Mouse (Mus musculus) kidney, postnatal 36 days (tissue): ENCODE measurements around the gene Trio.

Experiments
- DNase-seq, 2 experiments: peaks; one replicate each; pipeline ENCODE4 v3.0.0; 2021 to 2022; ENCODE audit warnings: mixed read lengths in 2 of 2

Trio gene

GRCm38 (mm10) chr15:27991066-27991701 is 34.5 kb downstream of the Trio start:
- DNase-seq: no peak

DNA sequence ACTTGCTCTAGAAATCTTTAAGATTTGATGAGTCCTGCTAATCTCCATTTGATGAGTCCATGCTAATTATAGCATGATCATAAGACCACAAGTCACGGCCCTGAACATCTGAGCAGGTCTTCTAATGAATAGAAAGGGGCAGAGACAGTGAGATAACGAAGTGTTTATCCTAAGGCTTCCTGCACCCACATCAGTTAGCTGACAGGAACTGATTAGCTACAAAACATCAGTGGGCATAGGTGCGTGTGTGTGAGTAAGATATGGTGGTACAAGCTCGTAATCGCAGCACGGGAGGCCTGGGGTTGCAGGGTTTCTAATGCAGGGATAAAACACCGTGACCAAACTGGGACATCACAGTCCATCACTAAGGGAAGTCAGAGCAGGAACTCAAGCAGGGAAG is 37.7 kb downstream of the Trio start:
- no peak for DNase-seq

DNA sequence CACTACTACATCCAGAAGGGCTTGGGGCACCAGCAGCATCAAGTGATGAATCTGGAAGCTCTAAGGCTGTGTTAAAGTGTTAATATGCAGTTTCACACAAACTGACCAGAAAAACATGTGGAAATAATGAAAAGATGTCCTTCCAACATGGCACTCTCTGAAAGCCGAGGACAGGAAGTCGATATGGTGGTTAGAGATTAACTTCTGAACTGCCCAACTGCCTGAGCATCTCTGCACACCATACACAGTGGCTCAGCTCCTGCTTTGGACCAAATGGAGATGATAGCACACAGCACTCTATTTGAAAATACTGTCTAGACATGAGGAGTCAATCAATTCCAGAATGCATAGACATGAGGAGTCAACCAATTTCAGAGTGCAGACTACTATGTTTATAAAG is 40.8 kb downstream of the Trio start:
- DNase-seq: no peak

- no peak for DNase-seq
Observed at GRCm38 (mm10) chr15:27981764-27982500, 43.7 kb downstream of the Trio start.

GRCm38 (mm10) chr15:27981258-27981657 is 44.4 kb downstream of the Trio start:
- no peak for DNase-seq

DNA sequence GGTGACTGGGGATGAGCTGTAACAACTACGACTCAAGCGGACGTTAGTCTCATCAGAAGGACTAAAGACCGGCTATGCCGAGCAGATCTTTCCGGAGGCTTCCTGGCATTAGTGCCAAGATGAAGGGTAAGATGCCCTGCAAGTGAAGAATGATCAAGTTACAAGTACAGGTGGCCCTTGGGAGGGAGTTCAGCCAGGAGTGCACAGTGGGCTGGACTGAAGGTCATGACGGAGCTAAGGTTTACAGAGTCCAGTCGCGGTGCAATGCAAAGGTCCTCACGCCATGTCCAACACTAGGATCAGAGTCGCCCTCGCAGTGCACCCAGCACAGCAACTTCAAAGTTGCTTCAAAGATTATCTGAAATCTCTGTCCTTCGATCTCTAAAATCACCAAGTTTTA is 45.2 kb downstream of the Trio start:
- peak; percentile 68 to 78 for DNase-seq

DNA sequence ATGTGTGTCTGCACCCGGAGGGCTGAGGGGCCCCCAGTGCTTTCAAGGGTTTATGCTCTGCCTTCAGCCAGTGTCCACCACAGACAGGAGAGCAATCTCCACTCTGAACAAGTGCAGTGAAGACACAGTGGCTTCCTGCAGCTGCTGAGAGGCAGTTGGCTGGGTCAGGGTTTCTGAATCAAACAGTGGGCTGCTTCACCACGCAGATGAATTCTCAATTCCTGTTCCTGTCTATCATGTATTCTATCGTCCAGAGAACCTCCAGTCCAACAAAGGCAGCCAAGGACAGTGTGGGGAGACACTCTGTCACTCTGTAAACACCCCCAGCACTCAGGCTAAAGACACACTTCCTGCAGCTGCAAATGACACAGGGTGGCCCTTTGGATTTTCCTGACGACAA is 48.7 kb downstream of the Trio start:
- no peak for DNase-seq

DNA sequence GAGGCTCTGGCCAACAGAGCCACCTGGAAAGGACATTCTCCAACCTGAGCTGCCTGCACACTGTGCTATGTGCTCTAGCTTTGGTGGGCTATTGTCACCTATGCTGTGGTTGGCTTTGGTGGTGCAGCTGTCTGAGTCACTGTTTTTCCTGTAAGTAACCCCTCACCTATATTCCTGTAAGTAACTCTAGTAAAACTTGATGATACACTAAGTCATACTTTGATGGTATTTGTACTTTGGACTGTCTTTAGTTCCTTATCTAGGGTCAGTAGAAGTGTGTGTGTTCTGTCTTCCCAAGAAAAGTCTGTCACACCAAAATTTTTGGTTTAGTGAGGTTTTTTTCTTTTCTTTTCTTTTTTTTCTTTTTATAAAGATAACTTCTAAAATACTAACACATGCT is 49.3 kb downstream of the Trio start:
- no peak for DNase-seq

DNA sequence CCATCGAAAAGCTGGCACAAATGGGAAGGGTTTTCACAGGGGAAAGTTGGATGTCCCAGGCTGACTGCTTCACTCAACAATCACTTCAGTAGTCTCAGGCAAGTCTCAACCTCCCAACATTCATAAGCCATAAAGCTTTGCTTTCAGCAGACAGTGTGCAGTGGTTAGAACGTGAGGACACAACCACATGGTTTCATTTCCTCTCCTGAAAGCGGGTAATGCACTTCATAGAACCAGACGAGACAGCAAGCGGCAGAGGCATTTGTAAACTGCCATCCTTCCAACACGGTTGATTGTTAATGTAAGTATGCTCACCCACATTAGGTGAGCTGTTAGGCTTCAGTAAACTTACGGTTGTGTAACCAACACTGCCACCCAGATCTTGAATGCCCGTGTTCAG is 51.0 kb downstream of the Trio start:
- DNase-seq: no peak

DNA sequence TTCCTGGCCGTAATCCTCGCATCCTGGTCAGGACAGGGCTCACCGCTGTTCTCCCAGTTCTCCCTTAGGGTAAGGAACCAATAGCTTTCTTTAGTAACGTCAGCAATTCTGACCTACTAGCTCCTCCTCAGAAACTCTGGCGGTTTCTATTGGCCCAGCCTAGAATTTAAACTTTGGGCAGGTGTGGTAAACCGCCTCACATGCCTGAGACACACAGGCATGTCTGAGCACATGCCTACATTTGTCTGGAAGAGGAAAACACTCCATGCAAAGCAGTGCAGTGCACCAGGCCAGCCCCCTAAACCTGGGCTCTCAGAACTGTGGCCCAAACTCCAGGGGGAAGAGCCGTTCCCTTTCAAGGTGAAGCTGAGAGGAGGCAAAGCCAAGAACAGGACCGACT is 57.5 kb downstream of the Trio start:
- DNase-seq: no peak

- no peak for DNase-seq
Observed at GRCm38 (mm10) chr15:27967128-27967876, 58.3 kb downstream of the Trio start.

DNA sequence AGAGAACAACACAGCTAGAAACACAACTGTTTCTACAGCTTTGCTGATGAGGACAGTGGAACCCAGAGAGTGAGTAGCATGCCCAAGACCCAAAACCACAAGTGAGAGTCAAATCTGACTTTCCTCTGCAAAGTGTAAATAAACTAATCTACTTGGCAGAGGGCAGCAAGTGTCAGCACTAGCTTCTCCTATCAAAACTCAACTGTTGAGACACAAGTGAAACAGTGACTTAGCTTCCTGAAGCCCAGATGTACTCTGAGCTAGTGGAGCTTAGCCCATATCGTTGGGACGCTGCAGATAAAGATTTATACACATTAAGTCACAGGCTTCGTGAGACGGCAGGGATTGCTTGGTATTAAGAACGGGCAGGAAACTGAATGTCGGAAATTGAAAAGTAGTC is 60.8 kb downstream of the Trio start:
- no peak for DNase-seq

DNA sequence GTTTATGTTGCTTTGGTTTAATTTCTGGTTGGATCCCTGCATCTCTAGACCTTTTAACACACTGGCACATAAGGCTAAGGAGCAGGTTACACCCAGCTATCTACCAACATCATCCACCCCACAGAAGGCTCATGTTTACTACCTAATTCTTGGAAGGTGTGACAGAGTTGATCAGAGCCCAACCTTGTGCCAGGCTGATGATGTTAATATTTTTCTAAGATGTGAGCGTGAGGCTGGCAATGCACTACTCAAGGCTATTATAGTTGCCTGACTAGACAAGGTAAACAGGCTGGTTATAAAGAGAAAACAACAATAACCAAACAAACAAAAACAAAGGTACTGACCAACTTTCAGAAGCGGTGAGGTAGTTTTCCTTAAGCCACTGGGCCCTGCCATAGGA is 62.1 kb downstream of the Trio start:
- DNase-seq: peak in 1 of 2 experiments; percentile 58

DNA sequence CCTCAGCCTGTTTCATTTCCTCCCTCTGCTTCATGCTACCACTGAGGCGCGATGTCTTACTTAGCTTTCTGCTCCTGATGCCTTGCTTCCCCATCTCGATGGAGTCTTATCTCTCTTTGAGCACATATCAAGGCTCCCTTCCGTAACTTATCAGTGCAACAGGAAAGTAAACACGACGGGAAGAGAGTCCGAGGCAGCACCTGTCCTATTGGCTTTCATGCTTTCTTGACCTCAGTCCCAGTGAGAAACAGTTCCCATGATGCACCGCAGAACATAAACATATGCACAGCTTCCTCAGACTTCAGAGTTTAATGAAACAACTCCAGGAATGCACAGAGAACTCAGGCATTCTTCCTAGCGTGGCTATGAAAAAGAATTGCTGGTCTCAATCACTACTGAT is 65.0 kb downstream of the Trio start:
- no peak for DNase-seq

DNA sequence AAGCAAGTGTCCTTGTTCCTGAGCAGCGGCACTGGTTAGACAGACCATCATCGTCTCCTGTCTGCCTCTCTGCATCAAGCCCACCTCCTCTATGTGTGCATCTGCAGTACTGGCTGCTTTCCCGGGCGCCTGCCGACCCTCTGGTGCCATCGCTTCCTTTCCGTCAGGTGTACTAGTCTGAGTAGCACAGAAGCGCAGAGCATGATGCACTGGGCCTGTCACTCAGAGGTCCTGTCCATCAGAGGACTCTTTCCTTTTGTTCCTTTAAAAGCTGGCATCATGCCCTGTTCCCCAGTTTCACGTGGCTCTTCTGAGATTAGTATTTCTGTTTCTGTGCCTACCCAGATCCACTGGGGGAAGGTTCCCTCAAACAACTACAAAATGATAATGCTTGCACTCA is 67.8 kb downstream of the Trio start:
- DNase-seq: no peak

DNA sequence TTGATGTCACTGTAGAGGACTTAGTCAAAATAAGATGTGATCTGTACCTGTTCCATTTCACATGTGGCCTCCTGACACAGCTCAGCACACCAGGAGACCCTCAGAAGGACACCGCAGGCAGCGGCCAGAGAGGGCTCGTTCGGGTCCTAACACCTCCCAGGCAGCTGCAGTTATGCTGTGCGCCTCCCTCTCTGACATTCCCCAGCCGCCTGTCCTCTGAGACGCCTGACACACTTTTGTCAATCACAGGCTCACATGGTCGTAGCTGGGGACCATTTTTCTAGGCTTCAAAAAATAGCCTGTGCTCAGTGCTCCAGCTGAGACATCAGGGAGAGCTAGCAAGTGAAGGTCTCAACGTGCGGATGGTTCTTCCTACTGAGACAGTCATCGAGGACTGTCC is 70.0 kb downstream of the Trio start:
- no peak for DNase-seq

DNA sequence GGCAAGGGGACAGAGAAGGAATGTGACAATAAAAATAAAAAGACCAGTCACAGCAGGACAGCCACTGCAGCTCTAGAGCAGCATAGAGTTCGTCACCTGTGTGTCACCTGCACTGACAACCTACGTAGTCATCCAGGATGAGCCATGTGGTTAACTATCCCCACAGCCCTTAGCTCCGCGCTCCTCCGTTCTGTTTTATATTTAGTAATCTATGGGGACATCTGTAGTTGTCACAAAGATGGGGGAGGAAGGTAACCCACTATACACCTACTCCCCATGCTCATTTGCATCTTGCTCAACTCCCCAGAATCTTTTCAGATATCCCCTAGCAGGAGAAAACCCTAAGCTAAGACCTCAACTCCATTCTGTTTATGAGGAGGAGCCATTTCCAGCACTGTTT is 71.3 kb downstream of the Trio start:
- no peak for DNase-seq

GRCm38 (mm10) chr15:27953570-27953969 is 72.1 kb downstream of the Trio start:
- DNase-seq: no peak

- DNase-seq: no peak
Observed at GRCm38 (mm10) chr15:27951195-27951594, 74.5 kb downstream of the Trio start.

- DNase-seq: no peak
Observed at GRCm38 (mm10) chr15:27949196-27949595, 76.5 kb downstream of the Trio start.

DNA sequence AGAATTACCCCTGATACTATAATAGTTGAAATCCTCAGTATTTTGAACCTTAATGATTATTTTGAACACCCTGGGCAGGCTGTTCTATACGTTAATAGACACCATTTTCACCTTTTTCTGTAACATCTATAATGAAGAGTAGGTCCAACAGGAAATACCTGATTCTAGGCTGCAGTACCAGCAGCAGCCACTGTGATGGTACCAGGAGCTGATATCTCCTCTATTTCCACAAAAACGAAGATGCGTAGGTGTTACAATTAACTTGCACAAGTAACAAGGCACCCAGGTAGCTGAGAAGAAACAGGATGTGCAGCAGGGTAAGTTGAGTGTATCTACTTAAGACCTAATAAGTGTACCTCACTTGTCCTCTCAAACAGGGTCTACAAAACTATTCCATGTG is 77.8 kb downstream of the Trio start:
- DNase-seq: no peak

DNA sequence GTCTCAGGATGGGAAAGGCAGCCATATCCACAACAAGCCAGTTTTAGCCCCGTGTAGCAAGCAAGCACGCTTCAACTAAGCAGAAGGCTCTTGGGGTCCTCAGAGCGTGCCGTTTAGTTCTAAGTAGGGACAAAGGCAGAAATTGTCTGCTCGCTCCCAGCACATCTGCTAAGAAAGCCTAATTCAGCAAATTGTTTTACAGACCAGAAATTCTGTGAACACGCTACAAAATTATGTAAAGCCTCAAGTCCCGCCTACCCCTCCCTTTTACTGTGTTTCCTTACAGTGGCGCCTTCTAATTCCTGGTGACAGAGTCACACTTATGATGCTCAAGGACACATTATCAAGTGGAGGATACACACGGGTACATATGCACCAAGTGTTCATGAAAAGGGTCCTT is 80.1 kb downstream of the Trio start:
- DNase-seq: no peak

DNA sequence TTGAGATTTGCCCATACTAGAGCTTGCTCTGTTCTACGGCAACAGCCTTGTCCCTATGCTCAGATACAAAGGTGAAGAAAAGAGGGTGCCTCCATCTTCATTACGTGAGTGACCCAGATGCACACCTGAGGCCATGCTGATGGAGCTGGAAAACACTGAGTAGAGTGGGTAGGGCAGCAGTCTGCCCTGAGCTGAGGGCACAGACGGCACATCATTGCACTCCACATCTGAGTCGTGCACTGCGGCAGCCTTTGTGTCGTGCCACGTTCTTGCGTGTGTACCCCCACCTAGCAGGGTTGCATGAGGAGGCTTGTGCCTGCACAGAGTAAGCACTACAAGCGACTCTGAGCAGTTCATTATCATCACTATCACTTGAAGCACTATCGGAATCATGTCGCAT is 80.8 kb downstream of the Trio start:
- no peak for DNase-seq
